Mouse (Mus musculus) myocyte (in vitro differentiated cells): ENCODE results near the gene Homer2. TPM values are rescaled to one million over a fixed set of nuclear protein-coding genes. Genes with fewer than 3 reads are reported as not detected.

ENCODE experiments used
- H3K27me3 ChIP-seq: one replicate; pipeline ENCODE4 v1.6.1; 2011; ENCODE audit not compliant: control insufficient read depth, insufficient read depth, insufficient read length
- H3K36me3 ChIP-seq: one replicate; pipeline ENCODE4 v1.6.1; 2011; ENCODE audit not compliant: control insufficient read depth, insufficient read depth
- H3K4me2 ChIP-seq: one replicate; pipeline ENCODE4 v1.6.1; 2011; ENCODE audit warnings: low read depth, control low read depth
- H3K4me3 ChIP-seq: one replicate; pipeline ENCODE4 v1.5.1; 2011; ENCODE audit warnings: mild to moderate bottlenecking, control low read depth, moderate library complexity
- H3K79me2 ChIP-seq: one replicate; pipeline ENCODE4 v1.6.1; 2011; ENCODE audit not compliant: control insufficient read depth, insufficient read depth
- H3ac ChIP-seq: one replicate; pipeline ENCODE4 v1.6.1; 2011; ENCODE audit not compliant: control insufficient read depth, insufficient read length
- CEBPB ChIP-seq: IDR thresholded peaks from 2 replicates; pipeline ENCODE4 v1.6.1; 2011; ENCODE audit warnings: mild to moderate bottlenecking, moderate library complexity; ENCODE audit not compliant: poor library complexity, insufficient read depth, severe bottlenecking
- E2F4 ChIP-seq: IDR thresholded peaks from one replicate; pipeline ENCODE4 v1.6.1; 2011; ENCODE audit warnings: mild to moderate bottlenecking, control low read depth, moderate library complexity; ENCODE audit not compliant: insufficient read depth
- MAX ChIP-seq: IDR thresholded peaks from one replicate; pipeline ENCODE4 v1.6.1; 2011; ENCODE audit warnings: low read depth, mild to moderate bottlenecking, control low read depth
- MYOD1 ChIP-seq, 3 experiments: IDR thresholded peaks; one replicate each; pipeline ENCODE4 v1.6.1; 2011; ENCODE audit warnings: control low read depth in 2 of 3, low read depth in 2 of 3, mild to moderate bottlenecking in 2 of 3, moderate library complexity in 1 of 3; ENCODE audit not compliant: insufficient read length in 2 of 3, control insufficient read depth in 1 of 3
- MYOG ChIP-seq, 3 experiments: IDR thresholded peaks; one replicate each; pipeline ENCODE4 v1.6.1; 2011; ENCODE audit warnings: control low read depth in 2 of 3, low read depth in 2 of 3, mild to moderate bottlenecking in 2 of 3; ENCODE audit not compliant: insufficient read length in 2 of 3, control insufficient read depth in 1 of 3, insufficient read depth in 1 of 3
- POLR2A ChIP-seq: IDR thresholded peaks from one replicate; pipeline ENCODE4 v1.6.1; 2011; ENCODE audit warnings: low read depth, mild to moderate bottlenecking, control low read depth, moderate library complexity; ENCODE audit not compliant: insufficient read length
- POLR2AphosphoS2 ChIP-seq: IDR thresholded peaks from one replicate; pipeline ENCODE4 v1.6.1; 2011; ENCODE audit warnings: low read depth, control low read depth; ENCODE audit not compliant: insufficient read length
- REST ChIP-seq: IDR thresholded peaks from one replicate; pipeline ENCODE4 v1.6.1; 2011; ENCODE audit warnings: mild to moderate bottlenecking, control low read depth, moderate library complexity; ENCODE audit not compliant: insufficient read depth, insufficient read length
- SRF ChIP-seq: IDR thresholded peaks from one replicate; pipeline ENCODE4 v1.6.1; 2011; ENCODE audit warnings: low read depth; ENCODE audit not compliant: control insufficient read depth, insufficient read length
- TCF12 ChIP-seq: IDR thresholded peaks from one replicate; pipeline ENCODE4 v1.6.1; 2011; ENCODE audit warnings: mild to moderate bottlenecking, control low read depth; ENCODE audit not compliant: poor library complexity, insufficient read depth, severe bottlenecking
- TCF3 ChIP-seq: IDR thresholded peaks from one replicate; pipeline ENCODE4 v1.6.1; 2011; ENCODE audit warnings: low read depth, control low read depth; ENCODE audit not compliant: insufficient read length
- USF1 ChIP-seq: IDR thresholded peaks from one replicate; pipeline ENCODE4 v1.6.1; 2011; ENCODE audit warnings: low read depth, mild to moderate bottlenecking, control low read depth, moderate library complexity
- polyA plus RNA-seq: library from polyadenylated mRNA; unstranded; fragments of >200 nt; fragmentation: generic; extraction: Trizol; gene quantifications from one replicate; pipeline ENCODE4 v1.2.1, GENCODE M21; 2012; ENCODE audit warnings: missing spikeins

The Homer2 gene
- polyA plus RNA-seq, 1 experiment, result not detected

- Histone ChIP-seq H3K79me2 (no peaks in the 10 kb centered on the region), H3K4me3 (no peak overlapping the region), H3K36me3 (no peaks in the 10 kb centered on the region), H3ac (no peak overlapping the region), H3K4me2 (no peak overlapping the region), H3K27me3 (no peaks in the 10 kb centered on the region)
- no peak for TF ChIP-seq MYOG (IDR thresholded peaks at IDR 0.05; ENCODE audit: control insufficient read depth in 1 of 3, insufficient read depth in 1 of 3, insufficient read length in 2 of 3, low read depth in 2 of 3)
- TF ChIP-seq SRF, result no peak
- no peak for TF ChIP-seq USF1
- no peak for TF ChIP-seq POLR2AphosphoS2
- no peak for TF ChIP-seq TCF3
- TF ChIP-seq MAX, result no peak
- TF ChIP-seq CEBPB, result no peak
- no peak for TF ChIP-seq MYOD1 (IDR thresholded peaks at IDR 0.05; ENCODE audit: control insufficient read depth in 1 of 3, insufficient read length in 2 of 3, low read depth in 2 of 3)
- TF ChIP-seq E2F4, result no peak
- TF ChIP-seq POLR2A, result no peak
- no peak for TF ChIP-seq REST
- no peak for TF ChIP-seq TCF12
These were observed 18.1 kb downstream of the Homer2 start for GRCm38 (mm10) chr7:81689116-81689681.

- TF ChIP-seq USF1 (no peak), REST (no peak), POLR2AphosphoS2 (no peak), TCF12 (no peak), SRF (no peak), TCF3 (no peak), MYOG (IDR thresholded peaks at IDR 0.05; ENCODE audit: control insufficient read depth in 1 of 3, insufficient read depth in 1 of 3, insufficient read length in 2 of 3, low read depth in 2 of 3) (no peak), MAX (no peak), E2F4 (no peak), CEBPB (no peak), MYOD1 (IDR thresholded peaks at IDR 0.05; ENCODE audit: control insufficient read depth in 1 of 3, insufficient read length in 2 of 3, low read depth in 2 of 3) (no peak), POLR2A (no peak)
- Histone ChIP-seq H3K36me3 (no peaks in the 10 kb centered on the region), H3K27me3 (no peaks in the 10 kb centered on the region), H3K79me2 (no peaks in the 10 kb centered on the region), H3K4me2 (no peak overlapping the region), H3ac (no peak overlapping the region), H3K4me3 (no peak overlapping the region)
These were observed 18.9 kb downstream of the Homer2 start for GRCm38 (mm10) chr7:81688378-81688777.

GRCm38 (mm10) chr7:81687684-81688316 is 19.5 kb downstream of the Homer2 start:
- TF ChIP-seq POLR2AphosphoS2 (no peak), REST (no peak), CEBPB (no peak)
- no peaks in the 10 kb centered on the region for H3K79me2 ChIP-seq
- H3K4me3 ChIP-seq, result no peak overlapping the region
- H3K27me3 ChIP-seq, result no peaks in the 10 kb centered on the region
- no peak overlapping the region for H3K4me2 ChIP-seq
- no peaks in the 10 kb centered on the region for H3K36me3 ChIP-seq
- H3ac ChIP-seq, result no peak overlapping the region

- H3K79me2 ChIP-seq, result no peaks in the 10 kb centered on the region
- no peaks in the 10 kb centered on the region for H3K36me3 ChIP-seq
- H3K4me3 ChIP-seq, result no peak overlapping the region
- no peak overlapping the region for H3K4me2 ChIP-seq
- no peak for TF ChIP-seq E2F4
- no peak for TF ChIP-seq SRF
- no peak for TF ChIP-seq POLR2AphosphoS2
- TF ChIP-seq TCF12, result no peak
- TF ChIP-seq TCF3, result no peak
- H3K27me3 ChIP-seq, result no peaks in the 10 kb centered on the region
- no peak overlapping the region for H3ac ChIP-seq
These were observed 22.0 kb downstream of the Homer2 start for GRCm38 (mm10) chr7:81685375-81685774.

- no peak for TF ChIP-seq USF1
- no peak for TF ChIP-seq TCF12
- TF ChIP-seq SRF, result no peak
- TF ChIP-seq REST, result no peak
- no peak for TF ChIP-seq TCF3
- TF ChIP-seq MYOD1 (IDR thresholded peaks at IDR 0.05; ENCODE audit: control insufficient read depth in 1 of 3, insufficient read length in 2 of 3, low read depth in 2 of 3), result no peak
- Histone ChIP-seq H3K4me3 (no peak overlapping the region), H3K4me2 (no peak overlapping the region), H3K79me2 (no peaks in the 10 kb centered on the region), H3K36me3 (no peaks in the 10 kb centered on the region), H3ac (no peak overlapping the region), H3K27me3 (no peaks in the 10 kb centered on the region)
These were observed 23.4 kb downstream of the Homer2 start for GRCm38 (mm10) chr7:81683779-81684422.
